Comparison of ENCODE assay signal across 8 mouse cellular contexts in the genomic region with DNA sequence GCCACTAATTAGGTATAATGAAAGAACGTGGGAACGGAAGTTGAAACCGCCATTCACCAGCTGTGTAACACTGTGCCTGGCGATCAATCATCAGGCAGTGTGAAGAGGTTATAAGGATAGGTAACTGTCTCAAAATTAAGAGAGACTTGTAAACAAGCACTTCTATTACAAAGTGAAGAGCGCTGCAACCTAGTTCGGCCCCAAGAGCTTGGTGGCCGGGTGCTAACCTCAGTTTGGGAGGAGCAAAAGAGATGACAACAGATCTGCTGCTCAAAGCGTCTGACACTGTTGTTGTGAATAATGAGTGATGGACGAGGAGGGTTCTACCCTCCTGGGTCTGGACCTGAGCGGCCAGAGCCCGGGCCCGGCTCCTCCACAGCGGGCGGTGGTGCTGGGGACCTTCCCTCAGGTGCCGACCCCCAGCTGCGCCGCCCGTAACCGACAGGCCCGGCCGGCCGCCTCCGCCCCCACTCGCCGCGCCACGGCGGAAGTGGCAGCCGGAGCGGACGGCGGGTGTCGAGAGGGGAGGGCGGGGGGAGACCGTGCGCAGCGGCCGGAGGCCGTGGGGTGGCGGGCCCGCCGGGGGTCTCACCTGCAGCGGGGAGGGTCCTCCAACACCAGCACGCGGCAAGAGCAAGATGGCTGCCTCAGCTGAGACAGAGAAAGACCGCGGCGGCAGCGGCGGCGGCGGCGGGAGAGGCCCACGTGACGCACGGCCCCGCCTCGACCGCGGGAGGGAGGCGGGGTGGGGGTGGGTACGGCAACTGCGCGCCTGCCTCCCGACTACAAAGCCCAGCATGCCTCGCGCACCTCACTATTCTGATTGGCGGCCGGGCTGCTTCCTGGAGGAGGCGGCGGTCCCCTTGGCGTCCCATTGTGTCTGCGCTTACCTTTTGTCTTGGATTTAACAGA. TPM values are rescaled to one million over a fixed set of nuclear protein-coding genes. Genes with fewer than 3 reads are reported as not detected.
DNase-seq lines count a peak whose midpoint lies in the region; ATAC-seq and TF ChIP-seq lines count a peak whose summit lies in the region.

A gene (minus strand): TSS at position 699 of the 912 bp plus-strand sequence.

- peak within 1 kb of the TSS; percentile 100 for H3K27ac ChIP-seq in forebrain, embryonic 15.5 days (replicated peaks)

- H3K9me3 ChIP-seq in forebrain, embryonic 15.5 days = no peaks in the 10 kb centered on the region

- TF ChIP-seq POLR2A in lung, adult 2 months (IDR thresholded peaks at IDR 0.05; ENCODE audit: borderline replicate concordance, extremely low read depth, low read depth, low read length) = peak; percentile 63; the same call in 1 of the 2 replicates

- H3K4me1 ChIP-seq in forebrain, embryonic 15.5 days = peaks cover 40% of the 10 kb centered on the region
- H3K4me1 ChIP-seq in lung, adult 2 months (ENCODE audit: control insufficient read depth, insufficient read depth, low read length) = peaks cover 7% of the 10 kb centered on the region; the same call in 1 of the 2 replicates

- H3K4me3 ChIP-seq in forebrain, embryonic 15.5 days = peak within 1 kb of the TSS; percentile 80
- peak within 1 kb of the TSS; percentile 97 for H3K4me3 ChIP-seq in lung, adult 2 months (replicated peaks; ENCODE audit: extremely low read depth, low read depth, low read length)

- no peak for TF ChIP-seq CTCF in lung, adult 2 months (IDR thresholded peaks at IDR 0.05; ENCODE audit: insufficient read depth, low read length)

- H3K36me3 ChIP-seq in forebrain, embryonic 15.5 days = peaks cover 11% of the 10 kb centered on the region; the same call in 1 of the 2 replicates

- peak; percentile 96 for DNase-seq in ES-CJ7 (ENCODE audit: low read depth, low spot score)
- peak; percentile 88 for DNase-seq in cerebellum, adult 11 months
- DNase-seq in heart, postnatal 25 days (ENCODE audit: low spot score) = peak; percentile 85
- DNase-seq in layer of hippocampus, adult 18-20 months (ENCODE audit: low spot score in 2 of 2) = peak; percentile 88 to 93
- peak; percentile 82 for DNase-seq in lung, adult 2 months
- peak; percentile 82 to 87 for DNase-seq in thymus, adult 18-20 months

- no peaks in the 10 kb centered on the region for H3K27me3 ChIP-seq in forebrain, embryonic 15.5 days

- intact Hi-C loops in heart, postnatal 25 days (cut with DNase I) = no loop called here

- peak within 1 kb of the TSS; percentile 66 for H3K4me2 ChIP-seq in forebrain, embryonic 15.5 days (replicated peaks)

- peak; percentile 97 for ATAC-seq in forebrain, embryonic 15.5 days (replicated peaks)
- peak; percentile 94 for ATAC-seq in neutrophil, adult 5-6 weeks (ENCODE audit: extremely low read depth, insufficient number of reproducible peaks, low FRiP score, poor library complexity, severe bottlenecking)

- H3K9ac ChIP-seq in forebrain, embryonic 15.5 days (replicated peaks) = peak within 1 kb of the TSS; percentile 88

- under 1% methylated on average over 62 of the region's 73 CpGs for WGBS in forebrain, embryonic 15.5 days
- WGBS in lung, adult 2 months = under 1% methylated on average over 71 of the region's 73 CpGs

RNA-seq across cellular contexts. Expression of the gene that starts here (rescaled TPM):
- 224 and 233 TPM in 2 replicates for polyA plus RNA-seq in forebrain, embryonic 15.5 days (2015; fragmentation: Nextera tagmentation; extraction: Ambion mirVana)
- 10 to 100 TPM; 76.4 to 78.0 TPM for total RNA-seq in heart, postnatal 25 days (2021)
- total RNA-seq in layer of hippocampus, adult 18-20 months (2021) = 10 to 100 TPM; 80.9 to 83.5 TPM
- polyA plus RNA-seq in lung, adult 2 months (2012; rRNA removed) = 10.1 and 12.8 TPM in 2 replicates
- total RNA-seq in neutrophil, adult 5-6 weeks (2017) = 33.4 and 40.9 TPM in 2 replicates

Comparison
In these comparisons a context has a peak if more than half of its experiments do, and no peak if none do; other contexts are left out.
1. Peak in every context shown above with its lines: DNase-seq, ATAC-seq, H3K4me3 ChIP-seq and H3K27ac ChIP-seq.
2. RNA of the gene that starts here (polyA plus RNA-seq): 224 to 233 TPM in forebrain, embryonic 15.5 days; 10.1 to 12.8 TPM in lung, adult 2 months; every median in the first group is over 10 times any median in the second.